Mouse (Mus musculus) macrophage (primary cell): ENCODE data around the gene L3hypdh. TPM values are rescaled to one million over a fixed set of nuclear protein-coding genes. Genes with fewer than 3 reads are reported as not detected.
A peak's percentile ranks its signal among the peaks of the same experiment; 100 is the strongest.

Experiments
- H3K27ac ChIP-seq: fragments of 350-480 bp; formaldehyde crosslinking; 2 replicates; pipeline ENCODE4 v1.9.0; 2021
- H3K36me3 ChIP-seq: fragments of 350-480 bp; formaldehyde crosslinking; 2 replicates; pipeline ENCODE4 v1.9.0; 2021; ENCODE audit errors: inconsistent target
- H3K4me3 ChIP-seq: fragments of 350-480 bp; formaldehyde crosslinking; 2 replicates; pipeline ENCODE4 v1.9.0; 2021; ENCODE audit errors: inconsistent target
- H3K79me2 ChIP-seq: fragments of 350-480 bp; formaldehyde crosslinking; 2 replicates; pipeline ENCODE4 v1.9.0; 2021; ENCODE audit errors: inconsistent target
- WGBS: methylation state at CpG from one replicate; pipeline ENCODE4 v1.1.7; 2026; ENCODE audit warnings: inconsistent platforms; ENCODE audit not compliant: missing documents; 5-methylcytosine and 5-hydroxymethylcytosine counted together
- polyA plus RNA-seq: library from polyadenylated mRNA; stranded (reverse); fragments of 250-400 nt; gene quantifications from 3 replicates; pipeline ENCODE4 v1.2.4, GENCODE M21; 2018; ENCODE audit warnings: inconsistent platforms
- total RNA-seq, 78 experiments: library from RNA; depleted of rRNA; stranded (reverse); fragments of 250-400 nt; gene quantifications; 1 replicate in 9 of 78; 2 replicates in 24 of 78; 3 replicates in 43 of 78; 4 replicates in 2 of 78; pipeline ENCODE4 v1.2.4; 2018; ENCODE audit warnings: inconsistent platforms in 56 of 78

The L3hypdh gene
- 1 to 10 TPM in 1 of 26 experiments, under 1 TPM in 1, not detected in 24; 0.33 to 1.7 TPM for total RNA-seq (2018; cell fraction: chromatin; rRNA removed)
- total RNA-seq (2018; cell fraction: cytosol; rRNA removed) = under 1 TPM in 22 of 26 experiments, not detected in 4; 0.05 to 0.31 (median 0.12) TPM
- total RNA-seq (2018; cell fraction: nucleus; rRNA removed) = 1 to 10 TPM in 1 of 26 experiments, under 1 TPM in 2, not detected in 23; 0.46 to 1.2 (median 0.56) TPM
- polyA plus RNA-seq = 0.11 to 0.27 TPM (median 0.19 TPM) in 3 replicates

- H3K79me2 ChIP-seq = peaks cover 12% of the 10 kb centered on the region; the same call in 1 of the 2 replicates
- peak within 1 kb of the TSS; percentile 83 for H3K27ac ChIP-seq
- peaks cover 6% of the 10 kb centered on the region; the same call in 1 of the 2 replicates for H3K36me3 ChIP-seq
- peak within 1 kb of the TSS; percentile 73 for H3K4me3 ChIP-seq
- under 1% methylated on average over 56 of the region's 60 CpGs for WGBS
Observed at GRCm38 (mm10) chr12:72085329-72086165, at the start of gene L3hypdh, which contains the start of gene Jkamp. Gene L3hypdh (minus strand): TSS chr12:72085439. Gene Jkamp (plus strand): TSS chr12:72085589.

GRCm38 (mm10) chr12:72129203-72129602 is 44.0 kb upstream of the L3hypdh start:
- no peaks in the 10 kb centered on the region for H3K36me3 ChIP-seq
- H3K27ac ChIP-seq = no peak overlapping the region
- WGBS = 71% methylated on average over 10 of the region's 10 CpGs
- no peak overlapping the region for H3K4me3 ChIP-seq
- H3K79me2 ChIP-seq = no peaks in the 10 kb centered on the region

- H3K27ac ChIP-seq = no peak overlapping the region
- 85% methylated on average over 17 of the region's 23 CpGs for WGBS
- H3K36me3 ChIP-seq = no peaks in the 10 kb centered on the region
- H3K4me3 ChIP-seq = no peak overlapping the region
- H3K79me2 ChIP-seq = no peaks in the 10 kb centered on the region
Observed at GRCm38 (mm10) chr12:72115686-72116345, 30.6 kb upstream of the L3hypdh start.

- WGBS = 92% methylated on average over 6 of the region's 6 CpGs
- Histone ChIP-seq H3K36me3 (no peaks in the 10 kb centered on the region), H3K27ac (no peak overlapping the region), H3K79me2 (no peaks in the 10 kb centered on the region), H3K4me3 (no peak overlapping the region)
Observed at GRCm38 (mm10) chr12:72115126-72115525, 29.9 kb upstream of the L3hypdh start.

GRCm38 (mm10) chr12:72104525-72105281 is 19.5 kb upstream of the L3hypdh start:
- Histone ChIP-seq H3K27ac (no peak overlapping the region), H3K36me3 (peaks cover 13% of the 10 kb centered on the region; the same call in 1 of the 2 replicates), H3K79me2 (no peaks in the 10 kb centered on the region), H3K4me3 (no peak overlapping the region)
- 50% methylated on average over 14 of the region's 14 CpGs for WGBS

- Histone ChIP-seq H3K79me2 (no peaks in the 10 kb centered on the region), H3K27ac (no peak overlapping the region), H3K4me3 (no peak overlapping the region), H3K36me3 (peaks cover 15% of the 10 kb centered on the region; the same call in 1 of the 2 replicates)
- WGBS = 94% methylated on average over 5 of the region's 5 CpGs
Observed at GRCm38 (mm10) chr12:72104027-72104426, 18.8 kb upstream of the L3hypdh start.

GRCm38 (mm10) chr12:72102776-72103175 is 17.5 kb upstream of the L3hypdh start:
- 96% methylated on average over 6 of the region's 6 CpGs for WGBS
- Histone ChIP-seq H3K79me2 (no peaks in the 10 kb centered on the region), H3K27ac (no peak overlapping the region)

GRCm38 (mm10) chr12:72096966-72097365 is 11.7 kb upstream of the L3hypdh start:
- Histone ChIP-seq H3K36me3 (peaks cover 72% of the 10 kb centered on the region), H3K27ac (no peak overlapping the region), H3K79me2 (no peaks in the 10 kb centered on the region), H3K4me3 (no peak overlapping the region)
- 97% methylated on average over 8 of the region's 8 CpGs for WGBS

More at GRCm38 (mm10) chr12:72102776-72103175, 17.5 kb upstream of the L3hypdh start:
- Histone ChIP-seq H3K36me3 (peaks cover 17% of the 10 kb centered on the region; the same call in 1 of the 2 replicates), H3K4me3 (no peak overlapping the region)

- peaks cover 46% of the 10 kb centered on the region for H3K36me3 ChIP-seq
- H3K4me3 ChIP-seq = no peak overlapping the region
- H3K79me2 ChIP-seq = peaks cover 12% of the 10 kb centered on the region; the same call in 1 of the 2 replicates
- 97% methylated on average over 4 of the region's 4 CpGs for WGBS
- H3K27ac ChIP-seq = no peak overlapping the region
Observed at GRCm38 (mm10) chr12:72089802-72090201, 4.6 kb upstream of the L3hypdh start.

- peaks cover 13% of the 10 kb centered on the region; the same call in 1 of the 2 replicates for H3K36me3 ChIP-seq
- H3K27ac ChIP-seq = peak overlapping the region; percentile 83
- WGBS = 3% methylated on average over 18 of the region's 18 CpGs
- peaks cover 12% of the 10 kb centered on the region; the same call in 1 of the 2 replicates for H3K79me2 ChIP-seq
- H3K4me3 ChIP-seq = peak overlapping the region; percentile 73
Observed at GRCm38 (mm10) chr12:72086166-72086825, 1.1 kb upstream of the L3hypdh start.

- peaks cover under 1% of the 10 kb centered on the region; the same call in 1 of the 2 replicates for H3K36me3 ChIP-seq
- WGBS = under 1% methylated on average over 31 of the region's 31 CpGs
- H3K4me3 ChIP-seq = peak overlapping the region; percentile 73
- H3K79me2 ChIP-seq = peaks cover 12% of the 10 kb centered on the region; the same call in 1 of the 2 replicates
- no peak overlapping the region for H3K27ac ChIP-seq
Observed at GRCm38 (mm10) chr12:72085024-72085328, 263 bp downstream of the L3hypdh start.

GRCm38 (mm10) chr12:72084261-72085023 is 797 bp downstream of the L3hypdh start:
- Histone ChIP-seq H3K27ac (no peak overlapping the region), H3K4me3 (no peak overlapping the region), H3K79me2 (peaks cover 12% of the 10 kb centered on the region; the same call in 1 of the 2 replicates), H3K36me3 (no peaks in the 10 kb centered on the region)
- WGBS = 23% methylated on average over 46 of the region's 46 CpGs

GRCm38 (mm10) chr12:72083265-72083664 is 2.0 kb downstream of the L3hypdh start:
- WGBS = 90% methylated on average over 8 of the region's 9 CpGs
- H3K79me2 ChIP-seq = peaks cover 11% of the 10 kb centered on the region; the same call in 1 of the 2 replicates
- H3K4me3 ChIP-seq = no peak overlapping the region
- no peaks in the 10 kb centered on the region for H3K36me3 ChIP-seq
- no peak overlapping the region for H3K27ac ChIP-seq
